Mouse (Mus musculus): ENCODE measurements around the gene Cckbr. TPM values are rescaled to one million over a fixed set of nuclear protein-coding genes. Genes with fewer than 3 reads are reported as not detected.

Cckbr gene
- not detected for total RNA-seq (2022)

GRCm38 (mm10) chr7:105425424-105426043 lies at the start of gene Cckbr:
Gene Cckbr, plus strand, starts transcription at chr7:105425731.
- DNase-seq (ENCODE audit: low spot score), result no peak

- no peak for DNase-seq (ENCODE audit: low spot score)
Observed at GRCm38 (mm10) chr7:105380329-105380728, 45.2 kb upstream of the Cckbr start.

GRCm38 (mm10) chr7:105387696-105388095 lies 37.8 kb upstream of the Cckbr start:
- no peak for DNase-seq (ENCODE audit: low spot score)

GRCm38 (mm10) chr7:105390236-105390635 lies 35.3 kb upstream of the Cckbr start:
- no peak for DNase-seq (ENCODE audit: low spot score)

- DNase-seq (ENCODE audit: low spot score), result no peak
Observed at GRCm38 (mm10) chr7:105394606-105395005, 30.9 kb upstream of the Cckbr start.

- no peak for DNase-seq (ENCODE audit: low spot score)
Observed at GRCm38 (mm10) chr7:105395131-105395820, 30.3 kb upstream of the Cckbr start.

- DNase-seq (ENCODE audit: low spot score), result no peak
Observed at GRCm38 (mm10) chr7:105396126-105396525, 29.4 kb upstream of the Cckbr start.

GRCm38 (mm10) chr7:105399058-105399934 lies 26.2 kb upstream of the Cckbr start:
- DNase-seq (ENCODE audit: low spot score), result no peak

- peak; percentile 100 for DNase-seq (ENCODE audit: low spot score)
Observed at GRCm38 (mm10) chr7:105399935-105400624, 25.5 kb upstream of the Cckbr start, which contains the start of gene Fam160a2. Gene Fam160a2, minus strand, starts transcription at chr7:105400054.

- no peak for DNase-seq (ENCODE audit: low spot score)
Observed at GRCm38 (mm10) chr7:105404268-105404667, 21.3 kb upstream of the Cckbr start, which contains the start of gene Cnga4. Gene Cnga4, plus strand, starts transcription at chr7:105404568.

GRCm38 (mm10) chr7:105406322-105406721 lies 19.2 kb upstream of the Cckbr start:
- DNase-seq (ENCODE audit: low spot score), result no peak

- peak; percentile 75 for DNase-seq (ENCODE audit: low spot score)
Observed at GRCm38 (mm10) chr7:105411874-105412632, 13.5 kb upstream of the Cckbr start.

GRCm38 (mm10) chr7:105414385-105414784 lies 11.1 kb upstream of the Cckbr start:
- no peak for DNase-seq (ENCODE audit: low spot score)

GRCm38 (mm10) chr7:105416529-105416928 lies 9.0 kb upstream of the Cckbr start:
- no peak for DNase-seq (ENCODE audit: low spot score)

GRCm38 (mm10) chr7:105418106-105418505 lies 7.4 kb upstream of the Cckbr start:
- DNase-seq (ENCODE audit: low spot score), result no peak

GRCm38 (mm10) chr7:105420903-105421302 lies 4.6 kb upstream of the Cckbr start:
- DNase-seq (ENCODE audit: low spot score), result no peak

- DNase-seq (ENCODE audit: low spot score), result no peak
Observed at GRCm38 (mm10) chr7:105424368-105424767, 1.2 kb upstream of the Cckbr start.

- DNase-seq (ENCODE audit: low spot score), result no peak
Observed at GRCm38 (mm10) chr7:105426051-105426450, 520 bp downstream of the Cckbr start.

GRCm38 (mm10) chr7:105432058-105432457 lies 6.5 kb downstream of the Cckbr start:
- DNase-seq (ENCODE audit: low spot score), result no peak

GRCm38 (mm10) chr7:105433859-105434258 lies 8.3 kb downstream of the Cckbr start:
- no peak for DNase-seq (ENCODE audit: low spot score)

GRCm38 (mm10) chr7:105434798-105435197 lies 9.3 kb downstream of the Cckbr start:
- no peak for DNase-seq (ENCODE audit: low spot score)
